Mouse (Mus musculus) E14TG2a.4 (cell line): Measurements from ENCODE around the gene Cst7.

Experiments used
- CTCF ChIP-seq: conservative IDR thresholded peaks from 2 replicates; pipeline ENCODE4 v1.5.1; 2014; ENCODE audit warnings: low read length
- NANOG ChIP-seq: IDR thresholded peaks from 2 replicates; pipeline ENCODE4 v1.6.1; 2014; ENCODE audit warnings: borderline replicate concordance, low read length, mixed read lengths

GRCm38 (mm10) chr2:150600263-150600662, 30.0 kb downstream of the Cst7 start:
- TF ChIP-seq CTCF: no peak
- TF ChIP-seq NANOG: no peak
